Mouse (Mus musculus) intestine, embryonic 16.5 days (tissue): ENCODE measurements at regions not wholly inside any gene's neighbourhood (a gene's known extent, or its start where the extent isn't known, plus 50 kb on each side); places are given as distances from the start of the nearest gene placed in this dataset.

Experiments used
- ATAC-seq: fragments of 200-750 bp; cut with Nextera tagmentation; 2 replicates; pipeline ENCODE4 v1.8.0; 2017; ENCODE audit warnings: moderate TSS enrichment, moderate library complexity
- H3K27ac ChIP-seq: fragments of 300-500 bp; sonication (generic); 2 replicates; pipeline ENCODE4 v1.5.1; 2014; ENCODE audit warnings: mild to moderate bottlenecking, low read length
- H3K27me3 ChIP-seq: fragments of 300-500 bp; sonication (generic); replicated peaks from 2 replicates; pipeline ENCODE4 v1.6.1; 2014; ENCODE audit warnings: low read length, control low read depth, mixed read lengths; ENCODE audit not compliant: control insufficient read depth, insufficient read depth
- H3K36me3 ChIP-seq: fragments of 300-500 bp; sonication (generic); 2 replicates; pipeline ENCODE4 v1.6.1; 2014; ENCODE audit warnings: low read length, control low read depth; ENCODE audit not compliant: control insufficient read depth, insufficient read depth
- H3K4me1 ChIP-seq: fragments of 300-500 bp; sonication (generic); 2 replicates; pipeline ENCODE4 v1.6.1; 2014; ENCODE audit warnings: low read length, control low read depth, mixed read lengths; ENCODE audit not compliant: control insufficient read depth, insufficient read depth
- H3K4me2 ChIP-seq: fragments of 300-500 bp; sonication (generic); 2 replicates; pipeline ENCODE4 v1.6.1; 2014; ENCODE audit warnings: low read depth, low read length, control low read depth
- H3K4me3 ChIP-seq: fragments of 300-500 bp; sonication (generic); 2 replicates; pipeline ENCODE4 v1.5.1; 2014; ENCODE audit warnings: mild to moderate bottlenecking, low read length
- H3K9ac ChIP-seq: fragments of 300-500 bp; sonication (generic); 2 replicates; pipeline ENCODE4 v1.6.1; 2014; ENCODE audit warnings: low read depth, low read length
- H3K9me3 ChIP-seq: fragments of 300-500 bp; sonication (generic); 2 replicates; pipeline ENCODE4 v1.6.1; 2016; ENCODE audit warnings: low read length, control low read depth; ENCODE audit not compliant: control insufficient read depth
- WGBS: fragments of 180-500 bp; shearing (Covaris S2); extraction: QIAGEN DNeasy Blood & Tissue Kit; methylation state at CpG from one replicate; pipeline ENCODE4 v1.1.7; 2014; 5-methylcytosine and 5-hydroxymethylcytosine counted together

GRCm38 (mm10) chr16:42717075-42717827 lies 158.4 kb upstream of the Zbtb20 start:
- Histone ChIP-seq H3K4me2 (no peak overlapping the region), H3K27ac (no peak overlapping the region), H3K4me1 (no peaks in the 10 kb centered on the region), H3K9me3 (no peaks in the 10 kb centered on the region), H3K27me3 (no peaks in the 10 kb centered on the region), H3K4me3 (no peak overlapping the region), H3K9ac (no peak overlapping the region), H3K36me3 (no peaks in the 10 kb centered on the region)
- 72% methylated on average over 9 of the region's 9 CpGs for WGBS
- ATAC-seq = no peak

- no peaks in the 10 kb centered on the region for H3K36me3 ChIP-seq
- no peak overlapping the region for H3K4me2 ChIP-seq
- H3K9ac ChIP-seq = no peak overlapping the region
- no peaks in the 10 kb centered on the region for H3K27me3 ChIP-seq
- H3K4me1 ChIP-seq = no peaks in the 10 kb centered on the region
- H3K27ac ChIP-seq = no peak overlapping the region
- no peaks in the 10 kb centered on the region for H3K9me3 ChIP-seq
- ATAC-seq = no peak
- WGBS = 47% methylated on average over 4 of the region's 4 CpGs
- H3K4me3 ChIP-seq = no peak overlapping the region
Measured at GRCm38 (mm10) chr16:42702676-42703075, 173.0 kb upstream of the Zbtb20 start.

- WGBS = 49% methylated on average over 3 of the region's 3 CpGs
Measured at GRCm38 (mm10) chr16:42681196-42681595, 194.5 kb upstream of the Zbtb20 start.

GRCm38 (mm10) chr16:42677211-42677610 lies 198.5 kb upstream of the Zbtb20 start:
- H3K36me3 ChIP-seq = no peaks in the 10 kb centered on the region
- 73% methylated on average over 5 of the region's 5 CpGs for WGBS
- no peak overlapping the region for H3K9ac ChIP-seq
- no peak overlapping the region for H3K4me3 ChIP-seq
- H3K9me3 ChIP-seq = no peaks in the 10 kb centered on the region
- H3K27me3 ChIP-seq = no peaks in the 10 kb centered on the region
- no peak overlapping the region for H3K4me2 ChIP-seq
- ATAC-seq = no peak
- no peak overlapping the region for H3K27ac ChIP-seq
- H3K4me1 ChIP-seq = no peaks in the 10 kb centered on the region

More at GRCm38 (mm10) chr16:42681196-42681595, 194.5 kb upstream of the Zbtb20 start:
- Histone ChIP-seq H3K27ac (no peak overlapping the region), H3K36me3 (no peaks in the 10 kb centered on the region), H3K9me3 (no peaks in the 10 kb centered on the region), H3K4me3 (no peak overlapping the region), H3K9ac (no peak overlapping the region), H3K4me2 (no peak overlapping the region), H3K27me3 (no peaks in the 10 kb centered on the region), H3K4me1 (no peaks in the 10 kb centered on the region)
- no peak for ATAC-seq

GRCm38 (mm10) chr16:42676406-42677075 lies 199.1 kb upstream of the Zbtb20 start:
- no peak for ATAC-seq
- H3K4me3 ChIP-seq = no peak overlapping the region
- H3K27me3 ChIP-seq = no peaks in the 10 kb centered on the region
- H3K27ac ChIP-seq = no peak overlapping the region
- H3K36me3 ChIP-seq = no peaks in the 10 kb centered on the region
- H3K4me2 ChIP-seq = no peak overlapping the region
- H3K9me3 ChIP-seq = no peaks in the 10 kb centered on the region
- H3K4me1 ChIP-seq = no peaks in the 10 kb centered on the region
- no peak overlapping the region for H3K9ac ChIP-seq
- 66% methylated on average over 5 of the region's 5 CpGs for WGBS

- H3K27ac ChIP-seq = no peak overlapping the region
- no peaks in the 10 kb centered on the region for H3K4me1 ChIP-seq
- H3K4me3 ChIP-seq = no peak overlapping the region
- ATAC-seq = no peak
- H3K4me2 ChIP-seq = no peak overlapping the region
- H3K36me3 ChIP-seq = no peaks in the 10 kb centered on the region
- H3K9me3 ChIP-seq = no peaks in the 10 kb centered on the region
- H3K27me3 ChIP-seq = no peaks in the 10 kb centered on the region
- WGBS = 92% methylated on average over 3 of the region's 3 CpGs
- H3K9ac ChIP-seq = no peak overlapping the region
Measured at GRCm38 (mm10) chr16:42675031-42675430, 200.7 kb upstream of the Zbtb20 start.

- Histone ChIP-seq H3K27ac (no peak overlapping the region), H3K9me3 (no peaks in the 10 kb centered on the region), H3K4me1 (no peaks in the 10 kb centered on the region), H3K9ac (no peak overlapping the region), H3K4me2 (no peak overlapping the region), H3K4me3 (no peak overlapping the region), H3K27me3 (no peaks in the 10 kb centered on the region), H3K36me3 (no peaks in the 10 kb centered on the region)
- WGBS = 73% methylated on average over 3 of the region's 3 CpGs
- no peak for ATAC-seq
Measured at GRCm38 (mm10) chr16:42666601-42667000, 209.1 kb upstream of the Zbtb20 start.

- ATAC-seq = no peak
- H3K27ac ChIP-seq = no peak overlapping the region
- no peak overlapping the region for H3K9ac ChIP-seq
- H3K4me1 ChIP-seq = no peaks in the 10 kb centered on the region
- WGBS = 82% methylated on average over 10 of the region's 10 CpGs
- H3K4me3 ChIP-seq = no peak overlapping the region
- peaks cover 5% of the 10 kb centered on the region; the same call in 1 of the 2 replicates for H3K9me3 ChIP-seq
- H3K27me3 ChIP-seq = no peaks in the 10 kb centered on the region
- H3K4me2 ChIP-seq = no peak overlapping the region
- H3K36me3 ChIP-seq = no peaks in the 10 kb centered on the region
Measured at GRCm38 (mm10) chr16:42651904-42652732, 223.6 kb upstream of the Zbtb20 start.

GRCm38 (mm10) chr16:42649767-42650166 lies 225.9 kb upstream of the Zbtb20 start:
- H3K36me3 ChIP-seq = no peaks in the 10 kb centered on the region
- no peak overlapping the region for H3K9ac ChIP-seq
- H3K27me3 ChIP-seq = no peaks in the 10 kb centered on the region
- H3K4me1 ChIP-seq = no peaks in the 10 kb centered on the region
- 84% methylated on average over 5 of the region's 5 CpGs for WGBS
- H3K27ac ChIP-seq = no peak overlapping the region
- no peak overlapping the region for H3K4me3 ChIP-seq
- ATAC-seq = no peak
- no peak overlapping the region for H3K4me2 ChIP-seq
- peaks cover 5% of the 10 kb centered on the region; the same call in 1 of the 2 replicates for H3K9me3 ChIP-seq
